Mouse (Mus musculus) kidney, adult 2 months (tissue): Measurements from ENCODE around the gene Cd160. TPM values are rescaled to one million over a fixed set of nuclear protein-coding genes. Genes with fewer than 3 reads are reported as not detected.

Experiments used
- DNase-seq: peaks from one replicate; pipeline ENCODE4 v3.0.0; 2021
- H3K27ac ChIP-seq: fragments of 200-500 bp; 2 replicates; pipeline ENCODE4 v1.5.1; 2012; ENCODE audit warnings: low read depth, low read length, control low read depth, inconsistent platforms; ENCODE audit not compliant: insufficient read depth
- H3K27me3 ChIP-seq: fragments of 200-500 bp; replicated peaks from 2 replicates; pipeline ENCODE4 v1.6.1; 2012; ENCODE audit warnings: mild to moderate bottlenecking, moderate library complexity, low read length, inconsistent platforms; ENCODE audit not compliant: control insufficient read depth, insufficient read depth
- H3K36me3 ChIP-seq: fragments of 200-500 bp; 2 replicates; pipeline ENCODE4 v1.6.1; 2012; ENCODE audit warnings: mild to moderate bottlenecking, moderate library complexity, low read length, inconsistent platforms; ENCODE audit not compliant: control insufficient read depth, insufficient read depth
- H3K4me1 ChIP-seq: fragments of 200-500 bp; 2 replicates; pipeline ENCODE4 v1.6.1; 2011; ENCODE audit warnings: low read length; ENCODE audit not compliant: control insufficient read depth, insufficient read depth
- H3K4me3 ChIP-seq: fragments of 200-500 bp; 2 replicates; pipeline ENCODE4 v1.5.1; 2011; ENCODE audit warnings: mild to moderate bottlenecking, low read depth, low read length, control low read depth; ENCODE audit not compliant: insufficient read depth
- CTCF ChIP-seq: fragments of 200-500 bp; conservative IDR thresholded peaks from 2 replicates; pipeline ENCODE4 v1.5.1; 2011; ENCODE audit warnings: low read depth, mild to moderate bottlenecking, control low read depth, low read length, moderate library complexity, mixed read lengths; ENCODE audit not compliant: insufficient read depth, insufficient read length
- POLR2A ChIP-seq: fragments of 200-500 bp; IDR thresholded peaks from one replicate; pipeline ENCODE4 v1.6.1; 2011; ENCODE audit warnings: low read depth, low read length, control low read depth
- WGBS: fragments of 180-500 bp; shearing (Covaris S2); methylation state at CpG from one replicate; pipeline ENCODE4 v1.1.7; 2018; 5-methylcytosine and 5-hydroxymethylcytosine counted together
- polyA plus RNA-seq: library from polyadenylated mRNA; depleted of rRNA; stranded (reverse); fragments of >200 nt; gene quantifications from 2 replicates; pipeline ENCODE4 v1.2.3, GENCODE M21; 2012; rRNA removed

The Cd160 gene
- polyA plus RNA-seq, 1 experiment = 0.33 TPM

- no peaks in the 10 kb centered on the region for H3K36me3 ChIP-seq
- DNase-seq = peak; percentile 11
- H3K27me3 ChIP-seq = no peaks in the 10 kb centered on the region
- 84% methylated on average over 1 of the region's 1 CpGs for WGBS
- no peak for TF ChIP-seq POLR2A
- TF ChIP-seq CTCF = no peak
- no peaks in the 10 kb centered on the region for H3K4me1 ChIP-seq
- H3K4me3 ChIP-seq = no peak overlapping the region
- no peak overlapping the region for H3K27ac ChIP-seq
These were observed 64.6 kb downstream of the Cd160 start for GRCm38 (mm10) chr3:96764528-96764927.

GRCm38 (mm10) chr3:96759695-96760094 is 69.5 kb downstream of the Cd160 start:
- WGBS = 87% methylated on average over 4 of the region's 4 CpGs
- no peak overlapping the region for H3K27ac ChIP-seq

GRCm38 (mm10) chr3:96757691-96758090 is 71.5 kb downstream of the Cd160 start:
- Histone ChIP-seq H3K36me3 (no peaks in the 10 kb centered on the region; the same call in 1 of the 2 replicates), H3K4me3 (no peak overlapping the region), H3K4me1 (no peaks in the 10 kb centered on the region), H3K27me3 (no peaks in the 10 kb centered on the region), H3K27ac (no peak overlapping the region)
- WGBS = 83% methylated on average over 7 of the region's 7 CpGs
- TF ChIP-seq POLR2A (no peak), CTCF (no peak)
- no peak for DNase-seq

More at GRCm38 (mm10) chr3:96759695-96760094, 69.5 kb downstream of the Cd160 start:
- Histone ChIP-seq H3K4me3 (no peak overlapping the region), H3K4me1 (no peaks in the 10 kb centered on the region), H3K27me3 (no peaks in the 10 kb centered on the region), H3K36me3 (no peaks in the 10 kb centered on the region)
- TF ChIP-seq POLR2A (no peak), CTCF (no peak)
- no peak for DNase-seq

GRCm38 (mm10) chr3:96755935-96756334 is 73.2 kb downstream of the Cd160 start:
- no peak for DNase-seq
- no peak overlapping the region for H3K4me3 ChIP-seq
- no peaks in the 10 kb centered on the region; the same call in 1 of the 2 replicates for H3K36me3 ChIP-seq
- no peaks in the 10 kb centered on the region for H3K4me1 ChIP-seq
- TF ChIP-seq CTCF = no peak
- TF ChIP-seq POLR2A = no peak
- 80% methylated on average over 1 of the region's 1 CpGs for WGBS
- H3K27me3 ChIP-seq = no peaks in the 10 kb centered on the region
- no peak overlapping the region for H3K27ac ChIP-seq

Other genes with a start within 250 kb of the Cd160 start
- 14.5 and 15.3 TPM in 2 replicates for gene Polr3gl, start 235.2 kb downstream of the Cd160 start, polyA plus RNA-seq
- 0.23 and 0.38 TPM in 2 replicates for gene Ankrd34a, start 232.7 kb downstream of the Cd160 start, polyA plus RNA-seq
- 7.7 and 9.6 TPM in 2 replicates for gene Lix1l, start 228.2 kb downstream of the Cd160 start, polyA plus RNA-seq
- gene Rbm8a, start 199.4 kb downstream of the Cd160 start, polyA plus RNA-seq = 7.8 and 16.1 TPM in 2 replicates
- gene Pex11b, start 194.0 kb downstream of the Cd160 start, polyA plus RNA-seq = 57.6 and 57.7 TPM in 2 replicates
- gene Gm42957, start 193.9 kb downstream of the Cd160 start, polyA plus RNA-seq = 0.07 TPM in 1 of 2 replicates, not detected in the other
- 1.2 and 1.6 TPM in 2 replicates for gene Itga10, start 183.8 kb downstream of the Cd160 start, polyA plus RNA-seq
- gene Ankrd35, start 159.2 kb downstream of the Cd160 start, polyA plus RNA-seq = 0.38 and 0.45 TPM in 2 replicates
- 21.0 and 23.2 TPM in 2 replicates for gene Pias3, start 133.0 kb downstream of the Cd160 start, polyA plus RNA-seq
- 2.0 and 3.6 TPM in 2 replicates for gene Nudt17, start 120.8 kb downstream of the Cd160 start, polyA plus RNA-seq
- gene Polr3c, start 101.7 kb downstream of the Cd160 start, polyA plus RNA-seq = 32.2 and 34.6 TPM in 2 replicates
- gene Rnf115, start 101.7 kb downstream of the Cd160 start, polyA plus RNA-seq = 20.7 and 23.5 TPM in 2 replicates
- 343 and 414 TPM in 2 replicates for gene Pdzk1, start 67 bp downstream of the Cd160 start, polyA plus RNA-seq
- 8.2 and 8.7 TPM in 2 replicates for gene Gja5, start 75.3 kb upstream of the Cd160 start, polyA plus RNA-seq
- gene Gpr89, start 76.0 kb upstream of the Cd160 start, polyA plus RNA-seq = 28.9 and 33.6 TPM in 2 replicates
- gene Gja8, start 96.7 kb upstream of the Cd160 start, polyA plus RNA-seq = 0.01 TPM in 1 of 2 replicates, not detected in the other